Mouse (Mus musculus): ENCODE results near the gene Bex2. TPM values are rescaled to one million over a fixed set of nuclear protein-coding genes. Genes with fewer than 3 reads are reported as not detected.
"Not testable (repeated sequence)": the region's sequence is repeated elsewhere in the genome, so short reads cannot be mapped to it uniquely, and the experiment has no call there.

Gene Bex2
- polyA plus RNA-seq, 1 experiment from 2014 or later: 366 TPM

- Histone ChIP-seq H3K4me2 (replicated peaks) (no peak overlapping the region), H3K4me1 (no peaks in the 10 kb centered on the region), H3K27me3 (no peaks in the 10 kb centered on the region; the same call in 1 of the 2 replicates), H3K9me3 (no peaks in the 10 kb centered on the region), H3K27ac (replicated peaks) (no peak overlapping the region), H3K36me3 (no peaks in the 10 kb centered on the region), H3K9ac (replicated peaks) (no peak overlapping the region), H3K4me3 (no peak overlapping the region)
- 78% methylated on average over 2 of the region's 2 CpGs for WGBS
- ATAC-seq (ENCODE audit: low FRiP score, low read depth): no peak
Observed at GRCm38 (mm10) chrX:136051219-136051618, 16.8 kb downstream of the Bex2 start.

GRCm38 (mm10) chrX:136047528-136047927 lies 20.5 kb downstream of the Bex2 start:
- ATAC-seq (ENCODE audit: low FRiP score, low read depth): peak; percentile 62; the same call in 1 of the 2 replicates
- H3K4me2 ChIP-seq (replicated peaks): no peak overlapping the region

GRCm38 (mm10) chrX:136043726-136044125 lies 24.3 kb downstream of the Bex2 start:
- no peak overlapping the region for H3K27ac ChIP-seq (replicated peaks)
- no peak overlapping the region for H3K4me2 ChIP-seq (replicated peaks)
- peaks cover 5% of the 10 kb centered on the region; the same call in 1 of the 2 replicates for H3K27me3 ChIP-seq
- no peak overlapping the region for H3K9ac ChIP-seq (replicated peaks)
- H3K4me1 ChIP-seq: no peaks in the 10 kb centered on the region
- ATAC-seq (ENCODE audit: low FRiP score, low read depth): no peak
- H3K4me3 ChIP-seq: no peak overlapping the region
- 73% methylated on average over 1 of the region's 1 CpGs for WGBS
- no peaks in the 10 kb centered on the region for H3K9me3 ChIP-seq
- no peaks in the 10 kb centered on the region for H3K36me3 ChIP-seq

More at GRCm38 (mm10) chrX:136047528-136047927, 20.5 kb downstream of the Bex2 start:
- H3K27me3 ChIP-seq: no peaks in the 10 kb centered on the region; the same call in 1 of the 2 replicates
- H3K9ac ChIP-seq (replicated peaks): no peak overlapping the region
- no peak overlapping the region for H3K4me3 ChIP-seq
- 19% methylated on average over 5 of the region's 5 CpGs for WGBS
- H3K36me3 ChIP-seq: no peaks in the 10 kb centered on the region
- H3K4me1 ChIP-seq: no peaks in the 10 kb centered on the region
- no peaks in the 10 kb centered on the region for H3K9me3 ChIP-seq
- no peak overlapping the region for H3K27ac ChIP-seq (replicated peaks)

GRCm38 (mm10) chrX:136032799-136033763 lies 35.0 kb downstream of the Bex2 start, which contains the start of gene Arxes1:
Arxes1 (plus strand) TSS chrX:136033367.
- H3K4me1 ChIP-seq; H3K9me3 ChIP-seq; H3K27ac ChIP-seq (replicated peaks); H3K9ac ChIP-seq (replicated peaks); H3K36me3 ChIP-seq; H3K27me3 ChIP-seq: not testable (repeated sequence)
- peak; percentile 94 for ATAC-seq (ENCODE audit: low FRiP score, low read depth)
- 35% methylated on average over 13 of the region's 49 CpGs for WGBS
- H3K4me2 ChIP-seq (replicated peaks): peak within 1 kb of the TSS; percentile 48
- H3K4me3 ChIP-seq: peak within 1 kb of the TSS; percentile 25

- no peaks in the 10 kb centered on the region for H3K4me1 ChIP-seq
Observed at GRCm38 (mm10) chrX:136030331-136030730, 37.7 kb downstream of the Bex2 start.

More at GRCm38 (mm10) chrX:136030331-136030730, 37.7 kb downstream of the Bex2 start:
- Histone ChIP-seq H3K27ac (replicated peaks) (no peak overlapping the region), H3K27me3 (no peaks in the 10 kb centered on the region), H3K9me3 (no peaks in the 10 kb centered on the region), H3K4me2 (replicated peaks) (no peak overlapping the region), H3K9ac (replicated peaks) (no peak overlapping the region), H3K36me3 (no peaks in the 10 kb centered on the region), H3K4me3 (no peak overlapping the region)
- ATAC-seq (ENCODE audit: low FRiP score, low read depth): no peak
- 75% methylated on average over 1 of the region's 1 CpGs for WGBS

Other genes starting within 250 kb of the Bex2 start
- gene Gprasp2, start 229.2 kb downstream of the Bex2 start, polyA plus RNA-seq (2016; fragmentation: Nextera tagmentation; extraction: Ambion mirVana): 80.3 and 94.1 TPM in 2 replicates
- gene Arxes2, start 74.4 kb downstream of the Bex2 start, polyA plus RNA-seq (2016; fragmentation: Nextera tagmentation; extraction: Ambion mirVana): 151 and 155 TPM in 2 replicates
- 51.9 and 53.3 TPM in 2 replicates for gene Arxes1, start 34.9 kb downstream of the Bex2 start, polyA plus RNA-seq (2016; fragmentation: Nextera tagmentation; extraction: Ambion mirVana)
- not detected in 2 replicates for gene Nxf3, start 17.0 kb upstream of the Bex2 start, polyA plus RNA-seq (2016; fragmentation: Nextera tagmentation; extraction: Ambion mirVana)
- 83.4 and 88.1 TPM in 2 replicates for gene Bex4, start 70.8 kb upstream of the Bex2 start, polyA plus RNA-seq (2016; fragmentation: Nextera tagmentation; extraction: Ambion mirVana)
- gene Tceal8, start 104.1 kb upstream of the Bex2 start, polyA plus RNA-seq (2016; fragmentation: Nextera tagmentation; extraction: Ambion mirVana): 157 and 164 TPM in 2 replicates
- gene Tceal5, start 135.6 kb upstream of the Bex2 start, polyA plus RNA-seq (2016; fragmentation: Nextera tagmentation; extraction: Ambion mirVana): 7.6 and 9.3 TPM in 2 replicates
- gene Tceal7, start 146.5 kb upstream of the Bex2 start, polyA plus RNA-seq (2016; fragmentation: Nextera tagmentation; extraction: Ambion mirVana): 0.80 and 1.5 TPM in 2 replicates
- gene Bex1, start 147.3 kb upstream of the Bex2 start, polyA plus RNA-seq (2016; fragmentation: Nextera tagmentation; extraction: Ambion mirVana): 112 and 115 TPM in 2 replicates
- gene Tceal9, start 176.8 kb upstream of the Bex2 start, polyA plus RNA-seq (2016; fragmentation: Nextera tagmentation; extraction: Ambion mirVana): 373 and 394 TPM in 2 replicates
- 584 and 588 TPM in 2 replicates for gene Bex3, start 202.0 kb upstream of the Bex2 start, polyA plus RNA-seq (2016; fragmentation: Nextera tagmentation; extraction: Ambion mirVana)